Mouse (Mus musculus) heart, embryonic 14.5 days (tissue): ENCODE results near the gene Hipk1. TPM values are rescaled to one million over a fixed set of nuclear protein-coding genes. Genes with fewer than 3 reads are reported as not detected.
A peak's percentile ranks its signal among the peaks of the same experiment; 100 is the strongest.
"Not testable (repeated sequence)": the region's sequence is repeated elsewhere in the genome, so short reads cannot be mapped to it uniquely, and the experiment has no call there.

ENCODE experiments used
- ATAC-seq: fragments of 200-750 bp; cut with Nextera tagmentation; 2 replicates; pipeline ENCODE4 v1.8.0; 2017; ENCODE audit warnings: low read depth, moderate TSS enrichment; ENCODE audit not compliant: insufficient number of reproducible peaks, insufficient read depth, low FRiP score
- H3K27ac ChIP-seq, 2 experiments: fragments of 200-500 bp in 1 of 2; fragments of 300-500 bp in 1 of 2; sonication (generic) in 1 of 2; replicated peaks in 1 of 2; 2 replicates each; pipeline ENCODE4 v1.5.1; 2012 to 2014; ENCODE audit warnings: low read depth in 2 of 2, low read length in 2 of 2, control low read depth in 1 of 2, mild to moderate bottlenecking in 1 of 2, mixed read lengths in 1 of 2; ENCODE audit not compliant: control insufficient read depth in 1 of 2, insufficient read depth in 1 of 2
- H3K27me3 ChIP-seq: fragments of 300-500 bp; sonication (generic); 2 replicates; pipeline ENCODE4 v1.6.1; 2014; ENCODE audit warnings: mild to moderate bottlenecking, low read length, control low read depth; ENCODE audit not compliant: control insufficient read depth, insufficient read depth
- H3K36me3 ChIP-seq: fragments of 300-500 bp; sonication (generic); 2 replicates; pipeline ENCODE4 v1.6.1; 2014; ENCODE audit warnings: mild to moderate bottlenecking, control low read depth, low read length, mixed read lengths; ENCODE audit not compliant: control insufficient read depth, insufficient read depth
- H3K4me1 ChIP-seq, 2 experiments: fragments of 200-500 bp in 1 of 2; fragments of 300-500 bp in 1 of 2; sonication (generic) in 1 of 2; 2 replicates each; pipeline ENCODE4 v1.6.1; 2012 to 2014; ENCODE audit warnings: low read length in 2 of 2, control low read depth in 1 of 2, mixed read lengths in 1 of 2; ENCODE audit not compliant: control insufficient read depth in 2 of 2, insufficient read depth in 2 of 2
- H3K4me2 ChIP-seq: fragments of 300-500 bp; sonication (generic); 2 replicates; pipeline ENCODE4 v1.6.1; 2014; ENCODE audit warnings: mild to moderate bottlenecking, low read length
- H3K4me3 ChIP-seq, 2 experiments: fragments of 200-500 bp in 1 of 2; fragments of 300-500 bp in 1 of 2; sonication (generic) in 1 of 2; 2 replicates each; pipeline ENCODE4 v1.5.1; 2012 to 2014; ENCODE audit warnings: low read length in 2 of 2, mild to moderate bottlenecking in 2 of 2, control low read depth in 1 of 2, low read depth in 1 of 2, moderate library complexity in 1 of 2; ENCODE audit not compliant: control insufficient read depth in 1 of 2, insufficient read depth in 1 of 2
- H3K9ac ChIP-seq: fragments of 300-500 bp; sonication (generic); 2 replicates; pipeline ENCODE4 v1.6.1; 2014; ENCODE audit warnings: mild to moderate bottlenecking, low read length
- H3K9me3 ChIP-seq: fragments of 300-500 bp; sonication (generic); 2 replicates; pipeline ENCODE4 v1.6.1; 2016; ENCODE audit warnings: low read length, control low read depth; ENCODE audit not compliant: control insufficient read depth
- WGBS: fragments of 180-500 bp; shearing (Covaris S2); extraction: QIAGEN DNeasy Blood & Tissue Kit; methylation state at CpG from one replicate; pipeline ENCODE4 v1.1.7; 2014; 5-methylcytosine and 5-hydroxymethylcytosine counted together
- polyA plus RNA-seq: library from polyadenylated mRNA; unstranded; fragments of >200 nt; fragmentation: Nextera tagmentation; extraction: Ambion mirVana; gene quantifications from 2 replicates; pipeline ENCODE4 v1.2.1, GENCODE M21; 2014

Gene Hipk1
- 14.4 and 15.3 TPM in 2 replicates for polyA plus RNA-seq

- Histone ChIP-seq H3K27me3 (no peaks in the 10 kb centered on the region), H3K9me3 (no peaks in the 10 kb centered on the region), H3K36me3 (no peaks in the 10 kb centered on the region), H3K9ac (peak within 1 kb of the TSS; percentile 96), H3K4me3 (peak within 1 kb of the TSS; percentile 81 to 93), H3K4me2 (peak within 1 kb of the TSS; percentile 73), H3K4me1 (peaks cover 3 to 26% of the 10 kb centered on the region in 2 experiments), H3K27ac (peak within 1 kb of the TSS; percentile 80 to 86)
- 8% methylated on average over 49 of the region's 49 CpGs for WGBS
- ATAC-seq, result peak; percentile 94
Measured at GRCm38 (mm10) chr3:103791230-103792110, at the start of gene Hipk1. Gene Hipk1 (minus strand): TSS chr3:103791563.

GRCm38 (mm10) chr3:103840946-103841345 lies 49.6 kb upstream of the Hipk1 start:
- not testable (repeated sequence) for H3K27me3 ChIP-seq, H3K4me1 ChIP-seq, H3K4me3 ChIP-seq, H3K9ac ChIP-seq, H3K9me3 ChIP-seq, H3K4me2 ChIP-seq, ATAC-seq, H3K36me3 ChIP-seq, H3K27ac ChIP-seq
- WGBS, result 91% methylated on average over 7 of the region's 7 CpGs

- H3K4me3 ChIP-seq, ATAC-seq, H3K4me2 ChIP-seq, H3K9me3 ChIP-seq, H3K4me1 ChIP-seq, H3K9ac ChIP-seq, H3K36me3 ChIP-seq, H3K27me3 ChIP-seq, H3K27ac ChIP-seq: not testable (repeated sequence)
- 84% methylated on average over 3 of the region's 3 CpGs for WGBS
Measured at GRCm38 (mm10) chr3:103840195-103840594, 48.8 kb upstream of the Hipk1 start.

- H3K4me2 ChIP-seq, result no peak overlapping the region
- H3K9me3 ChIP-seq, result no peaks in the 10 kb centered on the region
- no peaks in the 10 kb centered on the region for H3K36me3 ChIP-seq
- 88% methylated on average over 6 of the region's 6 CpGs for WGBS
- H3K27ac ChIP-seq, result no peak overlapping the region
- H3K9ac ChIP-seq, result no peak overlapping the region
- H3K27me3 ChIP-seq, result no peaks in the 10 kb centered on the region
- no peak overlapping the region for H3K4me3 ChIP-seq
- no peaks in the 10 kb centered on the region for H3K4me1 ChIP-seq
- ATAC-seq, result no peak
Measured at GRCm38 (mm10) chr3:103839711-103840110, 48.3 kb upstream of the Hipk1 start.

GRCm38 (mm10) chr3:103836453-103836852 lies 45.1 kb upstream of the Hipk1 start:
- no peaks in the 10 kb centered on the region for H3K27me3 ChIP-seq
- no peak overlapping the region for H3K27ac ChIP-seq
- no peaks in the 10 kb centered on the region for H3K9me3 ChIP-seq
- H3K4me2 ChIP-seq, result no peak overlapping the region
- WGBS, result 88% methylated on average over 5 of the region's 5 CpGs
- H3K36me3 ChIP-seq, result no peaks in the 10 kb centered on the region
- H3K4me1 ChIP-seq, result peaks cover 2 to 14% of the 10 kb centered on the region in 2 experiments; a peak in 3 of 4 replicates
- ATAC-seq, result no peak
- no peak overlapping the region for H3K4me3 ChIP-seq
- H3K9ac ChIP-seq, result no peak overlapping the region

- peaks cover 5 to 19% of the 10 kb centered on the region in 2 experiments for H3K4me1 ChIP-seq
- no peak overlapping the region for H3K9ac ChIP-seq
- WGBS, result 70% methylated on average over 10 of the region's 10 CpGs
- ATAC-seq, result no peak
- no peak overlapping the region for H3K4me2 ChIP-seq
- no peak overlapping the region for H3K27ac ChIP-seq
- H3K27me3 ChIP-seq, result no peaks in the 10 kb centered on the region
- no peaks in the 10 kb centered on the region for H3K36me3 ChIP-seq
- no peaks in the 10 kb centered on the region for H3K9me3 ChIP-seq
- H3K4me3 ChIP-seq, result no peak overlapping the region
Measured at GRCm38 (mm10) chr3:103835951-103836310, 44.6 kb upstream of the Hipk1 start.

GRCm38 (mm10) chr3:103835272-103835950 lies 44.0 kb upstream of the Hipk1 start:
- Histone ChIP-seq H3K27me3 (no peaks in the 10 kb centered on the region), H3K4me1 (peaks cover 5 to 24% of the 10 kb centered on the region in 2 experiments), H3K36me3 (no peaks in the 10 kb centered on the region), H3K27ac (no peak overlapping the region), H3K4me3 (no peak overlapping the region), H3K9ac (no peak overlapping the region), H3K9me3 (no peaks in the 10 kb centered on the region), H3K4me2 (no peak overlapping the region)
- ATAC-seq, result no peak
- 80% methylated on average over 6 of the region's 6 CpGs for whole genome bisulfite sequencing
